Mouse (Mus musculus) liver, postnatal 0 days (tissue): Measurements from ENCODE around the gene Fam114a1.

Experiments used
- CTCF ChIP-seq: sonication (generic); IDR thresholded peaks from 2 replicates; pipeline ENCODE4 v1.5.1; 2016; ENCODE audit warnings: antibody characterized with exemption, low read depth
- EP300 ChIP-seq: IDR thresholded peaks from 2 replicates; pipeline ENCODE4 v1.6.1; 2016; ENCODE audit warnings: antibody characterized with exemption, low read depth, mild to moderate bottlenecking

DNA sequence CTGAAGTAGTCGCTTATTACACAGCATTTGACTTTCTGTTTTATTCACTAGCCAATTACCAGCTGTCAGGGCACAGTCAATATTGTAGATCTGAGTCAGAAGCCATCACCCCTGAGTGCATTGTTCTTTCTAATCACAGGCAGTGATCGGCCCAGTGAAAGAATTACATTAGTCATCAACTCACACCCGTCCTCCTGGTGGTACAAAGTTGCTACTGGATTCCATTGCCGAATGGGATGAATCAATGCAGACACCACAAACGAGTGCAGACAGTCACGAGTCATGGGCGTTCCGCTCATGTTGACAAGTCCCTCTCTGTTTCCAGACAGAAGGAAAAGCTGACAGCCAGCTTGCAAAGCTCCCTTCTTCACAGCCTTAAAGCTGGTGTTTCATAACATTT is 22.7 kb downstream of the Fam114a1 start:
- TF ChIP-seq EP300: no peak
- 0 out of 2 replicates have a peak, but pooled peaks have one; percentile 15 for TF ChIP-seq CTCF
